Mouse (Mus musculus): Measurements from ENCODE around the gene Olfr504. TPM values are rescaled to one million over a fixed set of nuclear protein-coding genes. Genes with fewer than 3 reads are reported as not detected.

Olfr504 gene
- under 1 TPM in 1 of 2 experiments, not detected in 1; 0.75 TPM for polyA plus RNA-seq (2017; shearing (Covaris generic))

GRCm38 (mm10) chr7:108565693-108566092, at the start of gene Olfr504:
TSS of gene Olfr504 (minus strand) at chr7:108565793.

GRCm38 (mm10) chr7:108610487-108610886, 44.9 kb upstream of the Olfr504 start, which contains the start of gene Olfr506:
TSS of gene Olfr506 (plus strand) at chr7:108610787.

GRCm38 (mm10) chr7:108544227-108544626, 21.4 kb downstream of the Olfr504 start, which contains the start of gene Olfr503:
TSS of gene Olfr503 (plus strand) at chr7:108544527.

GRCm38 (mm10) chr7:108524965-108525364, 40.6 kb downstream of the Olfr504 start, which contains the start of gene Olfr502:
TSS of gene Olfr502 (minus strand) at chr7:108525065.

Other genes with a start within 250 kb of the Olfr504 start
- not detected for gene Olfr492, start 242.1 kb downstream of the Olfr504 start, polyA plus RNA-seq (2017; shearing (Covaris generic))
- gene Olfr493, start 218.8 kb downstream of the Olfr504 start, polyA plus RNA-seq (2017; shearing (Covaris generic)), result not detected
- gene Olfr494, start 200.5 kb downstream of the Olfr504 start, polyA plus RNA-seq (2017; shearing (Covaris generic)), result not detected
- not detected for gene Olfr495, start 172.6 kb downstream of the Olfr504 start, polyA plus RNA-seq (2017; shearing (Covaris generic))
- not detected for gene Olfr497, start 145.4 kb downstream of the Olfr504 start, polyA plus RNA-seq (2017; shearing (Covaris generic))
- gene Olfr498, start 100.5 kb downstream of the Olfr504 start, polyA plus RNA-seq (2017; shearing (Covaris generic)), result not detected
- gene Olfr502, start 40.7 kb downstream of the Olfr504 start, polyA plus RNA-seq (2017; shearing (Covaris generic)), result 1 to 10 TPM in 1 of 2 experiments, under 1 TPM in 1; 0.13 to 1.1 TPM
- gene Olfr503, start 21.3 kb downstream of the Olfr504 start, polyA plus RNA-seq (2017; shearing (Covaris generic)), result 1 to 10 TPM in 1 of 2 experiments, not detected in 1; 1.2 TPM
- gene Olfr506, start 45.0 kb upstream of the Olfr504 start, polyA plus RNA-seq (2017; shearing (Covaris generic)), result under 1 TPM; 0.13 to 0.61 TPM
- not detected for gene Olfr507, start 56.0 kb upstream of the Olfr504 start, polyA plus RNA-seq (2017; shearing (Covaris generic))
- not detected for gene Olfr508, start 64.2 kb upstream of the Olfr504 start, polyA plus RNA-seq (2017; shearing (Covaris generic))
- gene Olfr509, start 86.1 kb upstream of the Olfr504 start, polyA plus RNA-seq (2017; shearing (Covaris generic)), result under 1 TPM in 1 of 2 experiments, not detected in 1; 0.09 TPM
- not detected for gene Olfr510, start 100.6 kb upstream of the Olfr504 start, polyA plus RNA-seq (2017; shearing (Covaris generic))
- not detected for gene Olfr512, start 147.5 kb upstream of the Olfr504 start, polyA plus RNA-seq (2017; shearing (Covaris generic))
- gene Olfr513, start 185.2 kb upstream of the Olfr504 start, polyA plus RNA-seq (2017; shearing (Covaris generic)), result under 1 TPM in 1 of 2 experiments, not detected in 1; 0.18 TPM